Mouse (Mus musculus) olfactory bulb, adult 2 months (tissue): ENCODE measurements around the gene Ppargc1a. TPM values are rescaled to one million over a fixed set of nuclear protein-coding genes. Genes with fewer than 3 reads are reported as not detected.

ENCODE experiments used
- H3K27ac ChIP-seq: fragments of 200-500 bp; 2 replicates; pipeline ENCODE4 v1.5.1; 2012; ENCODE audit warnings: low read depth, low read length; ENCODE audit not compliant: insufficient read depth
- H3K4me1 ChIP-seq: fragments of 200-500 bp; 2 replicates; pipeline ENCODE4 v1.6.1; 2012; ENCODE audit warnings: low read length; ENCODE audit not compliant: control insufficient read depth, insufficient read depth
- H3K4me3 ChIP-seq: fragments of 200-500 bp; 2 replicates; pipeline ENCODE4 v1.5.1; 2012; ENCODE audit warnings: mild to moderate bottlenecking, low read depth, low read length, moderate library complexity; ENCODE audit not compliant: insufficient read depth
- CTCF ChIP-seq: fragments of 200-500 bp; IDR thresholded peaks from 2 replicates; pipeline ENCODE4 v1.5.1; 2012; ENCODE audit warnings: low read depth, mild to moderate bottlenecking, low read length, moderate library complexity; ENCODE audit not compliant: insufficient read depth
- POLR2A ChIP-seq: fragments of 200-500 bp; IDR thresholded peaks from 2 replicates; pipeline ENCODE4 v1.6.1; 2012; ENCODE audit warnings: mild to moderate bottlenecking, low read depth, low read length, moderate library complexity; ENCODE audit not compliant: insufficient read depth
- WGBS: fragments of 180-500 bp; shearing (Covaris S2); methylation state at CpG from one replicate; pipeline ENCODE4 v1.1.7; 2018; 5-methylcytosine and 5-hydroxymethylcytosine counted together
- polyA plus RNA-seq: library from polyadenylated mRNA; stranded (reverse); fragments of >200 nt; gene quantifications from 2 replicates; pipeline ENCODE4 v1.2.4, GENCODE M21; 2012; ENCODE audit warnings: low replicate concordance; ENCODE audit not compliant: missing spikeins, insufficient read depth, insufficient read length

Ppargc1a gene
- polyA plus RNA-seq, 1 experiment, result not detected

- 74% methylated on average over 4 of the region's 4 CpGs for WGBS
- TF ChIP-seq POLR2A, result no peak
- no peak for TF ChIP-seq CTCF
Observed at GRCm38 (mm10) chr5:51557607-51558278, 9.8 kb downstream of the Ppargc1a start.

GRCm38 (mm10) chr5:51553671-51554070 lies 13.9 kb downstream of the Ppargc1a start:
- H3K4me1 ChIP-seq, result peaks cover 6% of the 10 kb centered on the region

More at GRCm38 (mm10) chr5:51557607-51558278, 9.8 kb downstream of the Ppargc1a start:
- Histone ChIP-seq H3K4me1 (peaks cover 6% of the 10 kb centered on the region), H3K4me3 (no peak overlapping the region), H3K27ac (no peak overlapping the region)

GRCm38 (mm10) chr5:51553251-51553650 lies 14.3 kb downstream of the Ppargc1a start:
- H3K4me3 ChIP-seq, result peak overlapping the region; percentile 42
- H3K27ac ChIP-seq, result no peak overlapping the region
- H3K4me1 ChIP-seq, result peaks cover 6% of the 10 kb centered on the region
- 2% methylated on average over 5 of the region's 5 CpGs for WGBS
- no peak for TF ChIP-seq POLR2A
- TF ChIP-seq CTCF, result no peak

More at GRCm38 (mm10) chr5:51553671-51554070, 13.9 kb downstream of the Ppargc1a start:
- H3K4me3 ChIP-seq, result peak overlapping the region; percentile 42
- peak overlapping the region; percentile 20; the same call in 1 of the 2 replicates for H3K27ac ChIP-seq
- 11% methylated on average over 5 of the region's 5 CpGs for WGBS
- TF ChIP-seq POLR2A, result no peak
- no peak for TF ChIP-seq CTCF

- Histone ChIP-seq H3K27ac (peak overlapping the region; percentile 13), H3K4me3 (peak overlapping the region; percentile 60), H3K4me1 (peaks cover 6% of the 10 kb centered on the region)
- TF ChIP-seq CTCF, result no peak
- TF ChIP-seq POLR2A, result no peak
- WGBS, result under 1% methylated on average over 24 of the region's 24 CpGs
Observed at GRCm38 (mm10) chr5:51552483-51553091, 14.9 kb downstream of the Ppargc1a start.

- H3K27ac ChIP-seq, result peak overlapping the region; percentile 13; the same call in 1 of the 2 replicates
- no peak for TF ChIP-seq POLR2A
- no peak for TF ChIP-seq CTCF
- peak overlapping the region; percentile 60 for H3K4me3 ChIP-seq
- peaks cover 6% of the 10 kb centered on the region for H3K4me1 ChIP-seq
- WGBS, result 13% methylated on average over 12 of the region's 12 CpGs
Observed at GRCm38 (mm10) chr5:51551852-51552482, 15.6 kb downstream of the Ppargc1a start.

GRCm38 (mm10) chr5:51547442-51548035 lies 20.0 kb downstream of the Ppargc1a start:
- WGBS, result 39% methylated on average over 6 of the region's 6 CpGs
- H3K4me1 ChIP-seq, result 0 out of 2 replicates have a peak, but pooled peaks cover 2% of the 10 kb centered on the region
- no peak overlapping the region for H3K4me3 ChIP-seq
- TF ChIP-seq POLR2A (no peak), CTCF (no peak)
- H3K27ac ChIP-seq, result no peak overlapping the region

GRCm38 (mm10) chr5:51546817-51547216 lies 20.7 kb downstream of the Ppargc1a start:
- 78% methylated on average over 3 of the region's 3 CpGs for WGBS
- TF ChIP-seq POLR2A, result no peak
- no peak for TF ChIP-seq CTCF
- H3K27ac ChIP-seq, result no peak overlapping the region
- H3K4me3 ChIP-seq, result no peak overlapping the region
- 0 out of 2 replicates have a peak, but pooled peaks cover 2% of the 10 kb centered on the region for H3K4me1 ChIP-seq

- TF ChIP-seq CTCF (no peak), POLR2A (no peak)
- H3K27ac ChIP-seq, result no peak overlapping the region
- H3K4me1 ChIP-seq, result 0 out of 2 replicates have a peak, but pooled peaks cover 2% of the 10 kb centered on the region
- no peak overlapping the region for H3K4me3 ChIP-seq
- WGBS, result 79% methylated on average over 7 of the region's 7 CpGs
Observed at GRCm38 (mm10) chr5:51545133-51546049, 22.1 kb downstream of the Ppargc1a start.
